Mouse (Mus musculus) mature B cell (primary cell): Measurements from ENCODE around the gene Stk26.

Experiments
- in situ Hi-C: fragments of 300-500 bp; cut with MboI; formaldehyde crosslinking; loops from 2 replicates; pipeline ENCODE4 v1.14.3; 2019

Gene Stk26

GRCm38 (mm10) chrX:50924629-50925364, 84.0 kb downstream of the Stk26 start:
- in situ Hi-C loops = no loop called here

- in situ Hi-C loops = no loop called here
These were observed 86.2 kb downstream of the Stk26 start for GRCm38 (mm10) chrX:50926893-50927545.

- in situ Hi-C loops = no loop called here
These were observed 89.5 kb downstream of the Stk26 start for GRCm38 (mm10) chrX:50930309-50930708.

GRCm38 (mm10) chrX:50937117-50937516, 96.3 kb downstream of the Stk26 start:
- in situ Hi-C loops = no loop called here

GRCm38 (mm10) chrX:50942610-50943009, 101.8 kb downstream of the Stk26 start, which contains the start of gene Frmd7:
Frmd7 (minus strand) TSS chrX:50942710.
- in situ Hi-C loops = no loop called here
